Mouse (Mus musculus): ENCODE measurements at regions not wholly inside any gene's neighbourhood (a gene's known extent, or its start where the extent isn't known, plus 50 kb on each side); places are given as distances from the start of the nearest gene placed in this dataset.

DNA sequence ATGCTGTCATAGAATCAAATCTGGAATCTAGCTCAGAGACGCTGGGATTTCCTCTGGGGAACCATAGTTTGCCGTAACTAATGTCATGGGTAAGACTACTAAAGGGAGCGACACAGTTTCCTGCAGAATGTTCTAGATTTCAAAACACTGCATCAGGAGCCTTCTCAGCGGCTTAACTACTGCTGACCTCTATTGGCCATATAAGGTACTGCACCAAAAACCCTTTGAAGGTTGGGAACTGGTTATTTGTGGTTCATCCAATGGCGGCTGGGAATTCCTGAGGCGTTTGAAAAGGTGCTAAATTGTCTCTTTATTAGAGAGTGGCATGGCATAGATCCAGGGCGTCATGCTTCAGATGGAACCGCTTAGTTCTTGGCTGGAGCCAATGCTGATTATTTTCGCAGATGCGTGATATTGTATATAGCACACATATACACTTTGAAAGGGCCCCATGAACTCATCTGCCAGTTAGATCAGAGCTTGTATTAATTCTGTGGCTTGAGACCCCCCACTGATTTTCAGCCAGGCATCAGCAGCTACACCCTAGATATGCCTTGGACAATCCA lies 308.4 kb downstream of the Foxa2 start:
- WGBS (ENCODE audit: insufficient replicate concordance), result 33% methylated on average over 10 of the region's 10 CpGs
- DNase-seq (peak; percentile 13), ATAC-seq (no peak)
- Histone ChIP-seq H3K4me2 (ENCODE audit: low read depth, low read length) (no peak overlapping the region), H3K27me3 (ENCODE audit: insufficient read depth, low read length) (no peaks in the 10 kb centered on the region), H3K9me3 (ENCODE audit: low read length) (no peaks in the 10 kb centered on the region), H3K27ac (ENCODE audit: low read depth) (no peak overlapping the region), H3K4me1 (ENCODE audit: insufficient read depth) (no peaks in the 10 kb centered on the region), H3K36me3 (replicated peaks; ENCODE audit: insufficient read depth, low read length) (no peaks in the 10 kb centered on the region), H3K9ac (replicated peaks) (no peak overlapping the region), H3K4me3 (ENCODE audit: low read depth, low read length) (no peak overlapping the region)
- no peak for TF ChIP-seq EP300 (IDR thresholded peaks at IDR 0.05; ENCODE audit: low read depth)
- peak; percentile 86 for TF ChIP-seq CTCF (IDR thresholded peaks at IDR 0.05; ENCODE audit: low read depth)

DNA sequence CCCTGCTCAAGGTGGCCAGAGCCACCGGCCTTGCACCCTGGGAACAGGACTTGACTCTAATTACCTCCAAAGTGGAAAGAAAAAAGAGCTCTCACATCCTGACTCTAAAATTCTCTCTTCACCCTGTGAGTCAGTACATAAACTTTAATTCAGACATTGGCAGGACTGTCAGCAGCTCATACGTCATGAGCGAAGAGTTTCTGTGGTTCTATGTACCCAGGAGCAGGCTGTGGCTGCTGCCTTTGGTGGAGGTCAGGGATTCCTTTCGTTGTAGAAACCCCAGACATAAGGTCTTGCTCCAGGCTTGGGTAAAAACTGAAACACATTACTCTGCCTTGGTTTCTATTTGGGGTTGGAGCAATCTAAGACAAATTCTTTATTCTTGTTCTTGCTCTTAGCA lies 319.4 kb downstream of the Foxa2 start:
- Histone ChIP-seq H3K4me1 (ENCODE audit: insufficient read depth) (no peaks in the 10 kb centered on the region), H3K27me3 (ENCODE audit: insufficient read depth, low read length) (no peaks in the 10 kb centered on the region), H3K9me3 (ENCODE audit: low read length) (no peaks in the 10 kb centered on the region), H3K4me3 (ENCODE audit: low read depth, low read length) (no peak overlapping the region), H3K36me3 (replicated peaks; ENCODE audit: insufficient read depth, low read length) (no peaks in the 10 kb centered on the region), H3K9ac (replicated peaks) (no peak overlapping the region), H3K27ac (ENCODE audit: low read depth) (no peak overlapping the region), H3K4me2 (ENCODE audit: low read depth, low read length) (no peak overlapping the region)
- no peak for DNase-seq
- 76% methylated on average over 4 of the region's 4 CpGs for WGBS (ENCODE audit: insufficient replicate concordance)
- ATAC-seq, result no peak
- no peak for TF ChIP-seq EP300 (IDR thresholded peaks at IDR 0.05; ENCODE audit: low read depth)
- TF ChIP-seq CTCF (IDR thresholded peaks at IDR 0.05; ENCODE audit: low read depth), result no peak

DNA sequence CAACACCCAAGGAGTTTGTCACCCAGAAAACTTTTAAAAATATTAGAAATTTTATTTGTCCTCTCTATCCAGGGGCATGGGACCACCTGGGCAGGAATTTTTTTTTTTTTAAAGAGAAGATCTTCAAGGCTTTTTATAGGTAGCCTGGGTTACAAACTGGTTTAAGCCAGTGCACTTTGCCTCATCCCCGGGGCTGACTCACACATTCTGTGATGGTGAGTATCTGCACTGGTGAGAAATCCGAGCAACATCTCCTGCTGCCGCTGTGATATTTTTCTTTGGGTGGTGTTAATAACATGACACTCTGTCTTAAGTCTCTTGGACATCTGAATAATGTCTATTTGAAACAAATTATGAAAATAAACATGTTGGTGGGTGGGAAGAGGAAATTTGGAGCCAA lies 327.8 kb downstream of the Foxa2 start:
- DNase-seq (no peak), ATAC-seq (no peak)
- H3K4me1 ChIP-seq (ENCODE audit: insufficient read depth), result no peaks in the 10 kb centered on the region
- WGBS (ENCODE audit: insufficient replicate concordance), result 79% methylated on average over 3 of the region's 3 CpGs
- H3K27ac ChIP-seq (ENCODE audit: low read depth), result no peak overlapping the region
- no peaks in the 10 kb centered on the region for H3K27me3 ChIP-seq (ENCODE audit: insufficient read depth, low read length)
- no peak overlapping the region for H3K4me3 ChIP-seq (ENCODE audit: low read depth, low read length)
- H3K9me3 ChIP-seq (ENCODE audit: low read length), result no peaks in the 10 kb centered on the region
- H3K9ac ChIP-seq (replicated peaks), result no peak overlapping the region
- TF ChIP-seq EP300 (IDR thresholded peaks at IDR 0.05; ENCODE audit: low read depth) (no peak), CTCF (IDR thresholded peaks at IDR 0.05; ENCODE audit: low read depth) (no peak)
- no peaks in the 10 kb centered on the region for H3K36me3 ChIP-seq (replicated peaks; ENCODE audit: insufficient read depth, low read length)
- no peak overlapping the region for H3K4me2 ChIP-seq (ENCODE audit: low read depth, low read length)

DNA sequence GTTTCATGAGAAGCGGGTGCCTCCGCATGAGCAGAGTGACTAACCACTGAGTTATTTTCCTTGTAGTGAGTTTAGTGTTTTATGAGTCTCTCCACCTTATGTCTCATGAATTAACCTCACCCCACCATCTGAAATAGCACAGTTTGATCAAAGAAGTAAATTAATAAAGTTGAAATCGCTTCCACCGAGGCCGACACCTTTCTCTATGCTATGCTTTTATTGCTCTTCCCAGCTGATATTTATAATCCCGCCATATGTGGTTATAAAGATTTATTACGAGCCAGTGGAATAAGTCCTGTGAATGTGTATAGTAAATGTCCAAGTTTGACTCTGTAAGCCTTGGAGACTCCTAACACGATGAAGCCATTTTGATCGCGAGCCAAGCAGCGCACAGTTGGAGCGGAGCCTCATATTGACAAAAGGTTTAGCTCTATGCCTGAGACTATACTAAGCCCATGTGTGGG lies 329.3 kb downstream of the Foxa2 start:
- Histone ChIP-seq H3K27me3 (ENCODE audit: insufficient read depth, low read length) (no peaks in the 10 kb centered on the region), H3K36me3 (replicated peaks; ENCODE audit: insufficient read depth, low read length) (no peaks in the 10 kb centered on the region), H3K4me1 (ENCODE audit: insufficient read depth) (no peaks in the 10 kb centered on the region), H3K27ac (ENCODE audit: low read depth) (no peak overlapping the region), H3K9me3 (ENCODE audit: low read length) (no peaks in the 10 kb centered on the region), H3K4me3 (ENCODE audit: low read depth, low read length) (no peak overlapping the region), H3K9ac (replicated peaks) (no peak overlapping the region), H3K4me2 (ENCODE audit: low read depth, low read length) (no peak overlapping the region)
- 89% methylated on average over 12 of the region's 12 CpGs for WGBS (ENCODE audit: insufficient replicate concordance)
- TF ChIP-seq CTCF (IDR thresholded peaks at IDR 0.05; ENCODE audit: low read depth) (no peak), EP300 (IDR thresholded peaks at IDR 0.05; ENCODE audit: low read depth) (no peak)
- DNase-seq (no peak), ATAC-seq (no peak)

DNA sequence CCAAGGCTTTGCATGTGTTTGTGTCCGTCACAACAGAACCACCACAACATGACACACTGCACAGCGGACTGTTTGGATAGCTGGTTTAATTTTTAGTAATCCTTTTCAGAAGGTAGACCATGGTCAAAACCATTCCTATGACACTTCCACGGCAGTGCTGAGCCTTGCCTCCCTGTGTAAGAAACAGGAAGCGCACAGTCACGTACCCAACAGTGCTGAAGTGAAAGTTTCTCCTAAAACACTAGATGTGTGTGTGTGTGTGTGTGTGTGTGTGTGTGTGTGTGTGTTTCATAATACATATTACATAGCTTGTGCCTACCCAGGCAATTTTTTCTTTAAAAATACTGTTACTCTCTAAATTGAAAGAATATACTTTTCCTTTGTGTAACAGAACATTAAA lies 331.0 kb downstream of the Foxa2 start:
- H3K27me3 ChIP-seq (ENCODE audit: insufficient read depth, low read length), result no peaks in the 10 kb centered on the region
- H3K27ac ChIP-seq (ENCODE audit: low read depth), result no peak overlapping the region
- no peak overlapping the region for H3K4me2 ChIP-seq (ENCODE audit: low read depth, low read length)
- no peak for ATAC-seq
- H3K4me1 ChIP-seq (ENCODE audit: insufficient read depth), result no peaks in the 10 kb centered on the region
- WGBS (ENCODE audit: insufficient replicate concordance), result 67% methylated on average over 5 of the region's 5 CpGs
- H3K9ac ChIP-seq (replicated peaks), result no peak overlapping the region
- no peaks in the 10 kb centered on the region for H3K9me3 ChIP-seq (ENCODE audit: low read length)
- TF ChIP-seq EP300 (IDR thresholded peaks at IDR 0.05; ENCODE audit: low read depth), result no peak
- no peak for TF ChIP-seq CTCF (IDR thresholded peaks at IDR 0.05; ENCODE audit: low read depth)
- H3K4me3 ChIP-seq (ENCODE audit: low read depth, low read length), result no peak overlapping the region
- DNase-seq, result no peak
- H3K36me3 ChIP-seq (replicated peaks; ENCODE audit: insufficient read depth, low read length), result no peaks in the 10 kb centered on the region

DNA sequence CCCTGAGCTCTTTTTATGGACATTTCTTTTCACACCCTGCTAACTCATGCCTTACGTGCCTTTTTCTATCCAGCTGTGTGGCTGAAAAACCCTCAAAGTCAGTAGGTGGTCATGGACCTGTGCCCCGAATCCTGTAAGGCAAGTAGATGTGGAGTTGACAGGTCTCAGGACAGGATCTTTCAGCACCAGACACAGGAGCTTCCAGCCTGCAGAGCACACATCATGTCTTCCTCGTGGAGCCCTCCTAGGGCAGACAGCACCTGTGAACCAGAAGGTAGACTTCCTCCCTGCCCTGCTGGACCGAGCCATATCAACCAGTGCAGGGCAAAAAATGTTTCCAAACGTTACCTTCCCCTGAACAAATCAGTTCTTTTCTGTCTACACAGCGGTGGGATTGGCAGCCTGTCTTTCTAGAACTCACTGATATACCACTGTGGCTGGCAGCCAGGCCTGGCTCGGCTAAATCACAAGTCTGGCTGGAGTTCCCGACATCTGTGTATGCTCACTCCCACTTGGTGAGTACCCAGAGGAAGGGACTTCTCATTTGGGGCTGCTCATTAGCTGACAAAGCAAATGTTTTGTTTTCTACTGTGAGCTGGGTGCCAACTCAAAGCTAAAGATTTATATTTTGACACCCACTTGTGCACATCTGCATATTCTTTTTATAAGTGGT lies 336.0 kb downstream of the Foxa2 start:
- H3K36me3 ChIP-seq (replicated peaks; ENCODE audit: insufficient read depth, low read length), result no peaks in the 10 kb centered on the region
- H3K27ac ChIP-seq (ENCODE audit: low read depth), result no peak overlapping the region
- ATAC-seq (no peak), DNase-seq (no peak)
- no peak overlapping the region for H3K4me2 ChIP-seq (ENCODE audit: low read depth, low read length)
- no peaks in the 10 kb centered on the region for H3K4me1 ChIP-seq (ENCODE audit: insufficient read depth)
- H3K4me3 ChIP-seq (ENCODE audit: low read depth, low read length), result no peak overlapping the region
- WGBS (ENCODE audit: insufficient replicate concordance), result 52% methylated on average over 8 of the region's 8 CpGs
- no peaks in the 10 kb centered on the region for H3K27me3 ChIP-seq (ENCODE audit: insufficient read depth, low read length)
- no peak overlapping the region for H3K9ac ChIP-seq (replicated peaks)
- no peaks in the 10 kb centered on the region for H3K9me3 ChIP-seq (ENCODE audit: low read length)
- TF ChIP-seq EP300 (IDR thresholded peaks at IDR 0.05; ENCODE audit: low read depth), result no peak
- no peak for TF ChIP-seq CTCF (IDR thresholded peaks at IDR 0.05; ENCODE audit: low read depth)
